Mouse (Mus musculus) neural tube, embryonic 10.5 days (tissue): ENCODE data around the gene Slc22a5.
"Not testable (repeated sequence)": the region's sequence is repeated elsewhere in the genome, so short reads cannot be mapped to it uniquely, and the experiment has no call there.

ENCODE experiments used
- DNase-seq: peaks from one replicate; pipeline ENCODE4 v3.0.0-alpha.2; 2017; ENCODE audit warnings: low spot score; ENCODE audit errors: extremely low spot score

Slc22a5 gene

DNA sequence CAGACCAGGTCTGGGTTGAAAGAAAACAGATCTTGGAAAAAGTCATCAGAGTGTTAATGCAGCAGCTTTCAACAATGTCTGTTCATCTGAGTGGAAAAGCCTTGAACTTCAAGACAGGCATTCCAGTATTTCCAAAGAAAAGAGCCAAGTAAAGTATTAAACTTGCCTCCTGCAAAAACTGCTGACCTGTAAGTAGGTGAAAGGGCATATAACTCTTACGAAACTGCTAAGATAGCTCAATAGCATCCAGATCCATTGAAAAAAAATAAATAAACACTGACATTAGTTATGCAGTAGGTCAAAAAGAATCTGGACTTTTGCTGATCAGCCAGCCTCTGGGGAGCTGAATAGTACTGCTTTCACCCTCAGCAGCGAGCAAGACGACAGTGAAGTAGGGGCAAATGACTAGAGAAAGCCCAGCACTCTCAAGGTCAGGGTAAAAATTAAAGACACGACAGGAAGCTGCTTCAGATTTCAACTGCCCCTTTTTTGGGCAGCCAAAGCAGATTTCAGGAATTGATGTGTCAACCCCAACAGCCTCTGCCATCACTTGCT lies 2.3 kb downstream of the Slc22a5 start:
- no peak for DNase-seq

- no peak for DNase-seq
These were observed 3.2 kb downstream of the Slc22a5 start for GRCm38 (mm10) chr11:53888242-53888641.

- DNase-seq, result no peak
These were observed 8.2 kb downstream of the Slc22a5 start for GRCm38 (mm10) chr11:53883287-53883686.

GRCm38 (mm10) chr11:53878096-53878495 lies 13.4 kb downstream of the Slc22a5 start:
- DNase-seq, result not testable (repeated sequence)

- no peak for DNase-seq
These were observed 15.0 kb downstream of the Slc22a5 start for GRCm38 (mm10) chr11:53876488-53876887.

- DNase-seq, result no peak
These were observed 16.8 kb downstream of the Slc22a5 start for GRCm38 (mm10) chr11:53874706-53875105.

GRCm38 (mm10) chr11:53873909-53874704 lies 17.4 kb downstream of the Slc22a5 start:
- not testable (repeated sequence) for DNase-seq

GRCm38 (mm10) chr11:53871786-53872507 lies 19.5 kb downstream of the Slc22a5 start:
- DNase-seq, result no peak

- no peak for DNase-seq
These were observed 22.3 kb downstream of the Slc22a5 start for GRCm38 (mm10) chr11:53869172-53869571.

DNA sequence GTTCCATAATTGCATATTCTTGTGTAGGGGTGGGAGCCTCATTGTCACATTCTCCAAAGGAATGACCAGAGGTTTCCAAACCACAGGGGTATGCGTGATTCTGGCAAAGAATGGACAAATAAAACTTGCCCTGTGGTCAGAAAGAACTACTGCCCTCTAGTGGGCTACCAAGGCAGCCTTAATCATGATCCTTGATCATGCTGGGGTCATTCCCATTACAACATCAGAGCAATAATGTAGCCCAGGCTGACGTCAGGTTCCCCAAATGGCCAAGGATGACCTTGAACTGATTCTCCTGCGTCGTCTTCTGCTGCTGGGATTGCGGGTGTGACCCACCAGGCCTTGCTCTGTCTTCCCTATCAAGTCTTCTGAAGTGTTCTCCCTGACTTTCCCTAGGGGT lies 23.1 kb downstream of the Slc22a5 start:
- not testable (repeated sequence) for DNase-seq

GRCm38 (mm10) chr11:53864724-53865310 lies 26.6 kb downstream of the Slc22a5 start:
- not testable (repeated sequence) for DNase-seq

DNA sequence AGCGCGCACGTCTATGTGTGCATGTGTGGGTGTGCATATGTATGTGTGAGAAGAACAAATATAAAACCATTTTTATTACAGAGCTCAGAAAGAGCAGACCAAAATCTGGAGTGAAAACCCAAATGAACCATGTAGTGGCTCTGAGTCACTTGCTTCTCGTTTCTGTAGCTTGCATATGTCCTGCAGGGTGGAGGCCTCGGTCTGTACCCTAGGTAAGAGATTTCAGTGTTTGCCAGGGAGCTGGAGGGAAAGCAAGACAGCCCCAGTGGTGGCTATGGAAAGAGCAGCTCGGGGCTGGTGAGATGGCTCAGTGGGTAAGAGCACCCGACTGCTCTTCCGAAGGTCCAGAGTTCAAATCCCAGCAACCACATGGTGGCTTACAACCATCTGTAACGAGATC lies 30.5 kb downstream of the Slc22a5 start:
- DNase-seq, result not testable (repeated sequence)

- DNase-seq, result peak; percentile 52
These were observed 32.5 kb downstream of the Slc22a5 start, which contains the start of gene Gm12216 for GRCm38 (mm10) chr11:53858761-53859580. TSS of gene Gm12216 (minus strand) at chr11:53859256.

DNA sequence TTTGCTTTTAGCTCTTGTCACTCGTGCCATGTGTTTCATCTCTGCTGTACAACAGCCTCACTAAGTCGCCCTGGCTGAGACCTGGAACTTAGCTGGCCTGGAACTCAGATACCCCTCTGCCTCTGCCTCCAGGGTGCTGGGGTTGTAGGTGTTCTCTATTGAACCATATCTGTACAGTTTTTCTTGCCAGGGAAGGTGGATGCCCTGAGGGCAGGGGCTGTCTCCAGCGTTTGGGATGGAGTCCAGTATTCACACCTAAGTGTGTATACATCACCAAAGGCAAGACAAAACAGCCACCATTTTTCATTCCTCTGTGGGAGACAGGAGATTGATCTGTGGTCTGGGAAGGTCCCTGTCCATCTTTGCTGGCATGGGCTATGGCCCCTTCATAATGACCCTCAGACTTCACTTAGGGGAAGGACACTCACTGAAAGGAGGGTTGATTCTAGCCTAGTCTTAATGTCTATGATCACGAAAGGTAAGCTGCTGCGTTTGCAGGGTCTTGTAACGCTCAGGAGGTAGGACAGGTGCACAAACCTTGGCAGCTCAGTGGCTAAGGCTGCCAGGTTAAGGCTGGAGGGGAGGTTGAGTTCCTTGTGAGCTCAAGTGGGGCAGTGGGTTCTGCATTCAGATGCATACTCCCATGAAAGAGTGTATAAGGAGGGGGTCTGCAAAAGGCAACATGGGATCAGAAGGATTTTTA lies 33.3 kb downstream of the Slc22a5 start:
- DNase-seq, result no peak

DNA sequence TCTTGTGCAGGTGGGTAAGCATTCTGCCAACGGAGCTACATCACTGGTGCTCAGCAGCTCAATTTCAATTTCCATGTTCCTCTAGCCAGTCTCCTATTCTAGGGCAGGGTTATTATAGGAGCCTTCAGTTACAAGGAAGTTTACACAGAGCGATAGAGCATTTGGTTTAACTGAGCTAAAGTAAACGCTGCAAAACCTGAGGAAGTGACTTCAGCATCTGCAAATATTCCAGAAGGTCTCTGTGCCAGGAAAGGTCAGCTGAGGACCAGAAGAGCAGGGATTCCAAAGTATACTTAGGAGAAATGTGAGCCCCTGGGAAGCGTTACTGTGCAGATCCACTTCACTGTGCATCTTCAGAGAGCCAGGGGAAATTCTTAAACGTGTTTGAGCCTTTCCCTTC lies 37.8 kb downstream of the Slc22a5 start:
- no peak for DNase-seq

GRCm38 (mm10) chr11:53851795-53852194 lies 39.7 kb downstream of the Slc22a5 start:
- DNase-seq, result no peak

DNA sequence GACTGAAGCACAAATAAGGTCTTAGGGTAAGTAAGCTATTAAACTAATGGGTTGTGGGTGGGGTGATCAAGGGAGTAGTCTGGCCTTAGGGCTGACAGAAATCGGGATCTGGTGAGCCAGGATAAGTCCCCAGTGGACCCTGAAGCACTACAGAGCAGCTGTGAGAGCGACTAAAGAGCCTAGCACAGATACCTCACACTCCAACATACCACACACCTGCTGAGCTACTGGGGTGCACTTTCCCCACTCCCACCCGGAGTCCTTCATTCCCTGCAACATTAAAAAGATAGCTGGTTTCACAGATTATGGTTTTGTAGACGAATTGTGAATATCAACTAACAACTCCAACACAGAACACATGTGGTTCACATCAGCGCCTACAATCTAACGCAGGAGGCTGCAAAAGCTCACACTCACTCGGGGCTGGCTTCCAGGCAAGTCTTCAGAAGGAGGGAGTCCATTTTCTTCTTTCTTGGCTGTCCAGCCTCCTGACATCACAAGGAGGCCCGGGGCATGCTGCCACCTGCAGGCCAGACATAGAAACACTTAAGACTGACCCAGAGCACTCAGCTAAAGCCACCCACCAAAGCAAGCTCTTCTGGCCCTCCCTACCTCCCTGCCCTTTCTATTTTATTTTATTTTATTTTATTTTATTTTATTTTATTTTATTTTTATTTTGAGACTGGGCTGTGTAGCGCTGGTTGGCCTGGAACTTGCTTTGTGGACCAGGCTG lies 41.7 kb downstream of the Slc22a5 start:
- DNase-seq, result peak; percentile 74

- no peak for DNase-seq
These were observed 45.8 kb downstream of the Slc22a5 start for GRCm38 (mm10) chr11:53845680-53846079.

DNA sequence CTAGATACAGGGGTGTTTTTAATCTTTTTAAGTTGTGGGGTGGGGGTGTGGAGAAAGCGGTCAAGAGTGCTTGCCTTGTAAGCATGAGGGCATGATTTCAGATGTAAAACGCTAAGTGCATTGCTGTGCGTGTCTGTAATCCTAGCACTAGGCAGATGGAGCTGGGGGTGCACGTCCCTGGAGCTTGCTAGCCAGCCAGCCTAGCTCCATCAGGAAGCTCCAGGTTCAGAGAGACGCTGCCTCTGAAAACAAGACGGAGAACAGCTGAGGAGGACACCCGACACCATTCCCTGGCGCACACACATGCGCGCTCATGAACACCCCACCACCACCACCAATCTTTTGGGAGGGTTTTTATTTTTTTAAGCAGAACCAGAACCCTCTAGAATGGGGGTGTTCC lies 48.4 kb downstream of the Slc22a5 start:
- no peak for DNase-seq

- DNase-seq, result no peak
These were observed 49.3 kb downstream of the Slc22a5 start for GRCm38 (mm10) chr11:53842161-53842581.
